Mouse (Mus musculus) ES-E14 (cell line): ENCODE results near the gene Olfr18.

Source experiments
- CHD2 ChIP-seq: IDR thresholded peaks from 2 replicates; pipeline ENCODE4 v1.6.1; 2014; ENCODE audit warnings: mild to moderate bottlenecking, low read depth, low read length, inconsistent platforms
- HCFC1 ChIP-seq: IDR thresholded peaks from 2 replicates; pipeline ENCODE4 v1.6.1; 2012; ENCODE audit warnings: low read length, inconsistent platforms, borderline replicate concordance; ENCODE audit not compliant: insufficient read depth
- MAFK ChIP-seq: IDR thresholded peaks from 2 replicates; pipeline ENCODE4 v1.6.1; 2014; ENCODE audit warnings: mild to moderate bottlenecking, low read depth, low read length, inconsistent platforms; ENCODE audit not compliant: insufficient read depth
- ZC3H11A ChIP-seq: IDR thresholded peaks from 2 replicates; pipeline ENCODE4 v1.6.1; 2012; ENCODE audit warnings: low read depth, mild to moderate bottlenecking, inconsistent platforms, low read length, borderline replicate concordance
- ZNF384 ChIP-seq: IDR thresholded peaks from 2 replicates; pipeline ENCODE4 v1.6.1; 2012; ENCODE audit warnings: low read depth, low read length, inconsistent platforms

DNA sequence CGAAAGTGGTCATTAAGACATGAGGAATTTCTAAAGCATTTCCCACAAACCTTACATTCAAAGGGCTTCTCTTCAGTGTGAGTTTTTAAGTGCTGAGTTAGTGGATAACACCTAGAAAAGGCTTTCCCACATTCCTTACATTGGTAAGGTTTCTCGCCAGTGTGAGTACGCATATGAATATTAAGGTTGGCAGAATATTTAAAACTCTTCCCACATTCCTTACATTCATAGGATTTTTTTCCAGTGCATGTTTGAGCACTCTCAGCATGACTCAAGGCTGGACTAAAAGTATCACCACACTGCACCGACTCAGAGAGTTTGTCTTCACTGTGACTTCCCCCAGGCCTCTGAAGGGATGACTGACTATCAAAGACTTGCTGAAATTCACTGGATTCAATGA is 12.6 kb upstream of the Olfr18 start:
- TF ChIP-seq HCFC1 (no peak), ZNF384 (no peak), CHD2 (no peak), ZC3H11A (no peak), MAFK (no peak)
